Mouse (Mus musculus) adrenal gland, adult 18-20 months (tissue): ENCODE results near the gene Zdhhc22. TPM values are rescaled to one million over a fixed set of nuclear protein-coding genes. Genes with fewer than 3 reads are reported as not detected.
A peak's percentile ranks its signal among the peaks of the same experiment; 100 is the strongest.

ENCODE experiments used
- DNase-seq, 2 experiments: peaks; one replicate each; pipeline ENCODE4 v3.0.0; 2021 to 2022; ENCODE audit warnings: low spot score in 2 of 2
- microRNA-seq, 2 experiments: library from miRNA; unstranded; fragments of <30 nt; microRNA quantifications; one replicate each; pipeline ENCODE4 v1.2.0; 2021; ENCODE audit warnings: borderline number of aligned reads in 2 of 2
- total RNA-seq, 2 experiments: library from RNA; stranded (reverse); gene quantifications; 1 replicate in 1 of 2; 2 replicates in 1 of 2; pipeline ENCODE4 v1.2.3; 2021

Gene Zdhhc22
- total RNA-seq, 2 experiments from 2014 or later: 1.0 to 2.2 TPM

GRCm38 (mm10) chr12:86938571-86938970 is 51.7 kb downstream of the Zdhhc22 start:
- no peak for DNase-seq

- DNase-seq: no peak
Measured at GRCm38 (mm10) chr12:86936587-86937343, 53.5 kb downstream of the Zdhhc22 start.

GRCm38 (mm10) chr12:86935692-86936282 is 54.4 kb downstream of the Zdhhc22 start:
- no peak for DNase-seq

GRCm38 (mm10) chr12:86934748-86935147 is 55.5 kb downstream of the Zdhhc22 start:
- DNase-seq: no peak

- DNase-seq: no peak
Measured at GRCm38 (mm10) chr12:86932575-86932952, 57.7 kb downstream of the Zdhhc22 start.

- peak; percentile 66 to 67 for DNase-seq
Measured at GRCm38 (mm10) chr12:86931919-86932574, 58.2 kb downstream of the Zdhhc22 start.

- no peak for DNase-seq
Measured at GRCm38 (mm10) chr12:86930934-86931729, 59.1 kb downstream of the Zdhhc22 start.

Small RNA genes lying within 50 kb of the gene (microRNA-seq; reads per million reads assigned to microRNA genes)
- 0 reads per million in 2 experiments for gene Gm25847

Other genes starting within 250 kb of the Zdhhc22 start
- 10 to 100 TPM; 61.0 to 61.4 TPM for gene Irf2bpl, start 105.6 kb downstream of the Zdhhc22 start, total RNA-seq
- gene Cipc, start 43.4 kb downstream of the Zdhhc22 start, total RNA-seq: 10 to 100 TPM; 21.8 to 28.5 TPM
- 1 to 10 TPM; 1.6 TPM for gene Tmem63c, start 30.9 kb upstream of the Zdhhc22 start, total RNA-seq
- 1 to 10 TPM; 3.5 to 4.2 TPM for gene Ngb, start 112.1 kb upstream of the Zdhhc22 start, total RNA-seq
- 100 to 1,000 TPM; 118 to 163 TPM for gene Gstz1, start 156.7 kb upstream of the Zdhhc22 start, total RNA-seq
- gene Pomt2, start 157.5 kb upstream of the Zdhhc22 start, total RNA-seq: 10 to 100 TPM; 10.8 to 13.3 TPM
- gene Samd15, start 209.3 kb upstream of the Zdhhc22 start, total RNA-seq: 1 to 10 TPM; 1.4 to 1.7 TPM
- gene Tmed8, start 210.0 kb upstream of the Zdhhc22 start, total RNA-seq: 10 to 100 TPM; 23.5 to 32.1 TPM
- under 1 TPM; 0.67 to 0.76 TPM for gene Noxred1, start 248.3 kb upstream of the Zdhhc22 start, total RNA-seq